ENCODE assay signal across 16 mouse cellular contexts in genomic region chr14:68018686-68019085, GRCm38 (mm10).
"Had no signal": no experiment of that assay in that cellular context is flagged by ENCODE, and none has a peak within 500 bp of the region (broad histone marks: within the 10 kb centered on the region; RNA-seq: fewer than 3 reads in every experiment).

No protein-coding gene starts in this region.

- ATAC-seq: intestine, postnatal 0 days; midbrain, embryonic 15.5 days had no signal

- H3K36me3 ChIP-seq: liver, embryonic 13.5 days; midbrain, embryonic 12.5 days; midbrain, embryonic 15.5 days; stomach, embryonic 15.5 days had no signal

- H3K27me3 ChIP-seq: liver, embryonic 13.5 days; midbrain, embryonic 12.5 days; midbrain, embryonic 15.5 days; stomach, embryonic 15.5 days had no signal

- H3K27ac ChIP-seq: kidney, postnatal 0 days; layer of hippocampus, adult 2 months; liver, embryonic 13.5 days; macrophage; midbrain, embryonic 15.5 days; stomach, embryonic 15.5 days had no signal

- H3K9ac ChIP-seq: liver, embryonic 13.5 days; midbrain, embryonic 12.5 days; midbrain, embryonic 15.5 days; stomach, embryonic 15.5 days had no signal

- H3K4me2 ChIP-seq: liver, embryonic 13.5 days; midbrain, embryonic 12.5 days; midbrain, embryonic 15.5 days; stomach, embryonic 15.5 days had no signal

- H3K4me3 ChIP-seq: layer of hippocampus, adult 2 months; liver, embryonic 13.5 days; midbrain, embryonic 12.5 days; midbrain, embryonic 15.5 days; stomach, embryonic 15.5 days had no signal

- H3K9me3 ChIP-seq: liver, embryonic 13.5 days; midbrain, embryonic 12.5 days; midbrain, embryonic 15.5 days; stomach, embryonic 15.5 days had no signal

- H3K4me1 ChIP-seq: liver, embryonic 13.5 days; stomach, embryonic 15.5 days had no signal

- DNase-seq: kidney, adult 2 months; kidney, postnatal 25 days; layer of hippocampus, adult 9-11 months; liver, embryonic 13.5 days; lung, adult 2 months; right cerebral cortex, adult 18-20 months; right cerebral cortex, postnatal 14 days; right cerebral cortex, postnatal 4 days; thymus, postnatal 25 days had no signal
